Mouse (Mus musculus): ENCODE results near the gene Milr1. TPM values are rescaled to one million over a fixed set of nuclear protein-coding genes. Genes with fewer than 3 reads are reported as not detected.
"Not testable (repeated sequence)": the region's sequence is repeated elsewhere in the genome, so short reads cannot be mapped to it uniquely, and the experiment has no call there.

The Milr1 gene
- total RNA-seq, 2 experiments from 2014 or later = 0.55 to 0.86 TPM

- no peak for DNase-seq
Observed at GRCm38 (mm10) chr11:106730714-106731113, 20.3 kb upstream of the Milr1 start.

- DNase-seq = no peak
Observed at GRCm38 (mm10) chr11:106736614-106737013, 14.4 kb upstream of the Milr1 start.

- peak; percentile 45 for DNase-seq
Observed at GRCm38 (mm10) chr11:106737178-106737621, 13.8 kb upstream of the Milr1 start.

GRCm38 (mm10) chr11:106739116-106739515 lies 11.9 kb upstream of the Milr1 start:
- no peak for DNase-seq

- not testable (repeated sequence) for DNase-seq
Observed at GRCm38 (mm10) chr11:106740724-106741123, 10.3 kb upstream of the Milr1 start.

GRCm38 (mm10) chr11:106741232-106741631 lies 9.8 kb upstream of the Milr1 start:
- peak; percentile 24 for DNase-seq

GRCm38 (mm10) chr11:106741826-106742225 lies 9.2 kb upstream of the Milr1 start:
- DNase-seq = no peak

- DNase-seq = no peak
Observed at GRCm38 (mm10) chr11:106742388-106742841, 8.6 kb upstream of the Milr1 start.

- DNase-seq = no peak
Observed at GRCm38 (mm10) chr11:106744949-106745348, 6.1 kb upstream of the Milr1 start.

- DNase-seq = not testable (repeated sequence)
Observed at GRCm38 (mm10) chr11:106749557-106750120, 1.4 kb upstream of the Milr1 start.

GRCm38 (mm10) chr11:106750121-106750751 lies 790 bp upstream of the Milr1 start, which contains the start of gene Pecam1:
TSS of gene Pecam1 (minus strand) at chr11:106750628.
- DNase-seq = no peak

- DNase-seq = no peak
Observed at GRCm38 (mm10) chr11:106752103-106752502, 1.1 kb downstream of the Milr1 start.

GRCm38 (mm10) chr11:106753314-106753713 lies 2.3 kb downstream of the Milr1 start:
- no peak for DNase-seq

- DNase-seq = no peak
Observed at GRCm38 (mm10) chr11:106755583-106755982, 4.6 kb downstream of the Milr1 start.

- no peak for DNase-seq
Observed at GRCm38 (mm10) chr11:106759028-106759427, 8.0 kb downstream of the Milr1 start.

- no peak for DNase-seq
Observed at GRCm38 (mm10) chr11:106760511-106760910, 9.5 kb downstream of the Milr1 start.

- peak; percentile 43 for DNase-seq
Observed at GRCm38 (mm10) chr11:106762139-106762799, 11.2 kb downstream of the Milr1 start.

- no peak for DNase-seq
Observed at GRCm38 (mm10) chr11:106762800-106763185, 11.8 kb downstream of the Milr1 start.

- no peak for DNase-seq
Observed at GRCm38 (mm10) chr11:106766611-106767162, 15.7 kb downstream of the Milr1 start.

- no peak for DNase-seq
Observed at GRCm38 (mm10) chr11:106767516-106767915, 16.5 kb downstream of the Milr1 start.

GRCm38 (mm10) chr11:106770195-106770974 lies 19.4 kb downstream of the Milr1 start:
- peak; percentile 21 for DNase-seq

- no peak for DNase-seq
Observed at GRCm38 (mm10) chr11:106773061-106773460, 22.0 kb downstream of the Milr1 start.

All from heart, postnatal 4 days (tissue).